Mouse (Mus musculus) ovary, postnatal 14 days (tissue): ENCODE measurements around the gene Rhag.

Experiments used
- DNase-seq: peaks from one replicate; pipeline ENCODE4 v3.0.0; 2022; ENCODE audit warnings: low spot score

The Rhag gene

GRCm38 (mm10) chr17:40874701-40875100, 63.8 kb downstream of the Rhag start:
- DNase-seq = no peak

DNA sequence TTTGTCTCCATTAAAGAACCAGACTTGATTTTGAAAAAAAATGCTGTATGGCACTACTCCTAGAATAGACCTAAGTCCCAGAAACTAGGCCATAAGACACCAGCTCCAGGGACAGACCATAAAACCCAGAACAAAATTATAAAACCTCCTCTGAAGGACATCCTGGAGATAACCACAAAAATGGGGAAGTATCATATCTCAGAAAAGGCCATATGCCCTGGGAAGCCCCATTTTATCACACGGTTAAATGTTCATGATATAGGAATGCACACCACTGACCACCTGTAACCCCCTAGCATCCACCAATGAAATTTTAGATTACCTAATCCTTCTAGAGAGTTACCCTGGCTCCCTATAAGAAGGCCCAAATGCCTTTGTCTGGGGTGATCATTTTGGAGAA, 64.6 kb downstream of the Rhag start:
- DNase-seq = no peak

DNA sequence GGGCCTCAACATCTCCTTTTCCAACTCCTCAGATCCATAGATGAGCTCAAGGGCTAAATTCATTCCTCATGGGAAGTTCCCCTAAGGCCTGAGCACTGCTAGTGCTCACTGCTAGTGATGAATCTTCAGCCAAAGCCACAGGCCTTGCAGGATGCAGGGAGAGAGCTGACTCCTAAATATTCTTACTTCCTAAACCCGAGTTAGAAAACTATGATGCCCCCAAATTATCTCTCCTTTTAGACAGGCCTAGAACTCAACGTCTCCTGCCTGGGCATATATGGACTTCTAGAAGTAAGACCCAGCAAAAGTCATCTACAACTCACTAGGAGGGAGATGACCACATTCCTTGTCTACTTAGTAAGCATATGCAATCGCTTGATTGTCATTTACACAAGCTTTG, 66.8 kb downstream of the Rhag start:
- no peak for DNase-seq

DNA sequence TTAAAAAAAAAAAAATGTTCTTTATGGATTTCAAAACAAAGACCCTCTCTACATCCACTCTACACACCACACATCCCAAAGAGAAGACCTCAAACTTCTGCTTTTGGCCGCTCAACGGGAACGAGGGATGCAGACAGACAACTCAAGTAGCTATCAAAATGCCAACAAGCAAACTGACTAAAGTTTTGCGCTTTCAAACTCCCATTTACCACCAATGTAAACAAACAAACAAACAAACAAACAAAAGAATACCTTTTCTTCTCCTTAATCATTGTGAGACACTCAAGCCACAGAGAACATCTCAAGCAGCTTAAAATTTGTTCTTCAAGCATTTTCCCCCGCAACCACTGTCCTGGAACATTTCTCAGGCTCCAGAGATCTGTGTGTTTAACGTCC, 68.6 kb downstream of the Rhag start:
- DNase-seq = no peak

GRCm38 (mm10) chr17:40879924-40880691, 69.2 kb downstream of the Rhag start, which contains the start of gene 9130008F23Rik:
Gene 9130008F23Rik, minus strand, starts transcription at chr17:40880559.
- peak; percentile 16 for DNase-seq

DNA sequence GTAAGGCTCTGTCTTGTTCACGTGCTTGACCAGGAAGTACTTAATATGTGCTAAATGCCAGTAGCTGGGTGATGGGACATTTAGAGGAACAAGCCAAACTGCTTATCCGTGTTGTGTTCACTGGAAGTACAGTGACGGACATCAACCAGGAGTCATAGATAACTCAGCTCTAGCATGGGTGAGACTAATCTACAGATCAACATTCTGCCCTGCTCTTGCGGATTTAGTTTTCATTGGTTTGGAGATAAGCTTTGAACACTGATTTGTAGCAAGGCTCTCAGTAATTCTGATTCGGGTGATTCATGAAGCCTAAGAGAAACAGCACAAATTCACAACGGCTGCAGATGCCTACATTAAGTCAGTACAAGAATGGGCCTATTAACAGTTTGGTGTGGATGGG, 71.2 kb downstream of the Rhag start:
- DNase-seq = no peak

DNA sequence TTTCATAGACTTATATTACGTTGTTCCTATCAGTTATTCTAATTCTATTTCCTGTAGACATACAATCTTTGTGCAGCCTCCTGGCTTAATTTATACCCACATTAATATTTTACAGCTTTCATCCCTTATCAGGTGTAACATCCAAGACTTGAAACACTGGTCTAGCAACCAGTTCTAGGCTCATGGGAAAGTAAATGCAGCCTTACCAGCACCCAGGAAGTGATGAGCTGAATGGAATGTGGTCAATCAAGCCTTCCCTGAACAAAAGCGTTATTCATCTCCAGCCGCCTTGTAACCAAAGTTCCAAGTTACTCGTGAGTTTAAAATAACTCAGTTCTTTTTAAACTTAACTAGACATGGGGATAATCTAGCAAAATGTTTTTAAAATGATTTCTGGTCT, 74.2 kb downstream of the Rhag start:
- DNase-seq = no peak

GRCm38 (mm10) chr17:40887849-40888536, 77.1 kb downstream of the Rhag start:
- DNase-seq = no peak
